9 mouse cellular contexts compared by ENCODE assay signal in genomic region chr5:143287774-143288328, GRCm38 (mm10). TPM values are rescaled to one million over a fixed set of nuclear protein-coding genes. Genes with fewer than 3 reads are reported as not detected.
DNase-seq lines count a peak whose midpoint lies in the region; ATAC-seq and TF ChIP-seq lines count a peak whose summit lies in the region.
"Had no signal": no experiment of that assay in that cellular context is flagged by ENCODE, and none has a peak within 500 bp of the region (broad histone marks: within the 10 kb centered on the region; RNA-seq: fewer than 3 reads in every experiment).

No protein-coding gene starts in this region.

- H3K27ac ChIP-seq in heart, adult 2 months = no peak overlapping the region
- no peak overlapping the region for H3K27ac ChIP-seq in ES-E14 (ENCODE audit: insufficient read depth, low read depth, low read length, poor library complexity, severe bottlenecking)
- H3K27ac ChIP-seq in forebrain, embryonic 10.5 days = no peak overlapping the region; the same call in 1 of the 2 replicates
- H3K27ac ChIP-seq in limb, embryonic 14.5 days (replicated peaks; ENCODE audit: low read depth, low read length) = no peak overlapping the region

- H3K4me2 ChIP-seq in limb, embryonic 14.5 days (replicated peaks; ENCODE audit: low read depth, low read length, severe bottlenecking) = peak overlapping the region; percentile 37

- in situ Hi-C loops in ES-E14 (cut with MboI; ENCODE audit: low sequenced_read_pairs in 2 of 2, unreplicated experiment in 2 of 2) = no loop called here

- intact Hi-C loops in heart, adult 2 months (cut with DNase I) = no loop called here
- intact Hi-C loops in heart, postnatal 36 days (cut with DNase I) = no loop called here

- TF ChIP-seq EP300 in heart, adult 2 months (IDR thresholded peaks at IDR 0.05; ENCODE audit: insufficient read depth, low read depth, low read length) = no peak

- H3K4me1 ChIP-seq in heart, adult 2 months (ENCODE audit: control insufficient read depth, insufficient read depth, low read length) = no peaks in the 10 kb centered on the region
- peaks cover 0 to 4% of the 10 kb centered on the region in 2 experiments; a peak in 1 of 4 replicates for H3K4me1 ChIP-seq in ES-E14 (ENCODE audit: control insufficient read depth in 2 of 2, insufficient read depth in 2 of 2, low read length in 2 of 2, poor library complexity in 1 of 2)
- H3K4me1 ChIP-seq in forebrain, embryonic 10.5 days = peaks cover 18% of the 10 kb centered on the region
- H3K4me1 ChIP-seq in limb, embryonic 14.5 days (ENCODE audit: control insufficient read depth, insufficient read depth, low read length) = peaks cover 8% of the 10 kb centered on the region; the same call in 1 of the 2 replicates

- H3K79me2 ChIP-seq in heart, adult 2 months (replicated peaks; ENCODE audit: control insufficient read depth, insufficient read depth, low read length) = no peaks in the 10 kb centered on the region

- H3K9me3 ChIP-seq in ES-E14 (ENCODE audit: control insufficient read depth, insufficient read depth, low read depth, low read length) = no peaks in the 10 kb centered on the region
- no peaks in the 10 kb centered on the region for H3K9me3 ChIP-seq in forebrain, embryonic 10.5 days
- H3K9me3 ChIP-seq in limb, embryonic 14.5 days (ENCODE audit: control insufficient read depth, low read length) = no peaks in the 10 kb centered on the region

- no peak for TF ChIP-seq CTCF in heart, adult 2 months (IDR thresholded peaks at IDR 0.05)

- ATAC-seq in limb, embryonic 14.5 days (ENCODE audit: low FRiP score, low read depth) = no peak

- peaks cover 6% of the 10 kb centered on the region for H3K27me3 ChIP-seq in heart, adult 2 months (ENCODE audit: control insufficient read depth, insufficient read depth, low read length)
- peaks cover 85% of the 10 kb centered on the region for H3K27me3 ChIP-seq in forebrain, embryonic 10.5 days (ENCODE audit: poor library complexity, severe bottlenecking)
- H3K27me3 ChIP-seq in limb, embryonic 14.5 days (ENCODE audit: control insufficient read depth, insufficient read depth, low read length) = peaks cover 60% of the 10 kb centered on the region
- H3K27me3 ChIP-seq: CH12.LX had no signal

- 7% methylated on average over 48 of the region's 48 CpGs for WGBS in heart, adult 2 months
- WGBS in forebrain, embryonic 10.5 days = 1% methylated on average over 48 of the region's 48 CpGs
- 2% methylated on average over 40 of the region's 48 CpGs for WGBS in limb, embryonic 14.5 days

- no peak overlapping the region for H3K9ac ChIP-seq in heart, adult 2 months (ENCODE audit: low read depth, low read length)
- H3K9ac ChIP-seq in ES-E14 (ENCODE audit: insufficient read depth, low read depth, low read length, poor library complexity, severe bottlenecking) = peak overlapping the region; percentile 63
- peak overlapping the region; percentile 22; the same call in 1 of the 2 replicates for H3K9ac ChIP-seq in limb, embryonic 14.5 days (ENCODE audit: low read depth, low read length, severe bottlenecking)

- TF ChIP-seq POLR2A in heart, adult 2 months (IDR thresholded peaks at IDR 0.05; ENCODE audit: insufficient read depth, low read depth, low read length) = no peak
- TF ChIP-seq POLR2A in limb, embryonic 14.5 days (IDR thresholded peaks at IDR 0.05; ENCODE audit: borderline replicate concordance, extremely low read depth, insufficient read depth, insufficient read length) = no peak

- H3K4me3 ChIP-seq in heart, adult 2 months = peak overlapping the region; percentile 23
- H3K4me3 ChIP-seq in ES-E14 (ENCODE audit: insufficient read depth in 1 of 2, low read depth in 1 of 2, low read length in 2 of 2, poor library complexity in 1 of 2, severe bottlenecking in 1 of 2) = peak overlapping the region; percentile 12 to 62
- H3K4me3 ChIP-seq in forebrain, embryonic 10.5 days = peak overlapping the region; percentile 50
- H3K4me3 ChIP-seq in limb, embryonic 14.5 days (replicated peaks; ENCODE audit: low read length) = peak overlapping the region; percentile 25

- H3K36me3 ChIP-seq in heart, adult 2 months (ENCODE audit: control insufficient read depth, insufficient read depth, low read length) = no peaks in the 10 kb centered on the region
- H3K36me3 ChIP-seq in ES-E14 (ENCODE audit: control insufficient read depth, insufficient read depth, low read length, poor library complexity, severe bottlenecking) = no peaks in the 10 kb centered on the region
- H3K36me3 ChIP-seq in forebrain, embryonic 10.5 days (replicated peaks) = no peaks in the 10 kb centered on the region
- 0 out of 2 replicates have a peak, but pooled peaks cover 6% of the 10 kb centered on the region for H3K36me3 ChIP-seq in limb, embryonic 14.5 days (ENCODE audit: control insufficient read depth, insufficient read depth, low read length)

- no peak for DNase-seq in heart, adult 2 months
- DNase-seq in heart, postnatal 36 days = no peak
- no peak for DNase-seq in ES-E14 (ENCODE audit: low read depth, low spot score)
- peak; percentile 30 for DNase-seq in forebrain, embryonic 10.5 days (ENCODE audit: extremely low spot score, low spot score)
- no peak for DNase-seq in limb, embryonic 14.5 days (ENCODE audit: low spot score)
- peak; percentile 32 for DNase-seq in retina, postnatal 1 day
- no peak for DNase-seq in spleen, adult 18-20 months
- DNase-seq in layer of hippocampus, adult 9-11 months = no peak

TF ChIP-seq in ES-E14, 5 proteins besides CTCF, POLR2A, EP300 and RAD21:
- TF ChIP-seq HCFC1 (IDR thresholded peaks at IDR 0.05; ENCODE audit: borderline replicate concordance, insufficient read depth, low read length) = no peak
- TF ChIP-seq MAFK (IDR thresholded peaks at IDR 0.05; ENCODE audit: insufficient read depth, low read depth, low read length) = no peak
- TF ChIP-seq ZC3H11A (IDR thresholded peaks at IDR 0.05; ENCODE audit: borderline replicate concordance, low read depth, low read length) = no peak
- TF ChIP-seq ZNF384 (IDR thresholded peaks at IDR 0.05; ENCODE audit: low read depth, low read length) = no peak
- TF ChIP-seq CHD2 (IDR thresholded peaks at IDR 0.05; ENCODE audit: low read depth, low read length) = no peak

RNA-seq across cellular contexts. Expression of gene Zfp853, which starts 5.6 kb away (rescaled TPM):
- under 1 TPM; 0.13 to 0.14 TPM for total RNA-seq in heart, adult 2 months (2021)
- polyA plus RNA-seq in heart, adult 2 months (2012; rRNA removed) = 0.35 and 0.39 TPM in 2 replicates
- total RNA-seq in heart, postnatal 36 days (2021) = under 1 TPM; 0.08 to 0.19 TPM
- 0.67 and 0.69 TPM in 2 replicates for total RNA-seq in ES-E14 (2012; rRNA removed)
- polyA plus RNA-seq in forebrain, embryonic 10.5 days (2016; fragmentation: Nextera tagmentation; extraction: Ambion mirVana) = not detected in 2 replicates
- polyA plus RNA-seq in limb, embryonic 14.5 days (2012; rRNA removed) = 9.1 and 11.4 TPM in 2 replicates
- 0.26 and 0.35 TPM in 2 replicates for polyA plus RNA-seq in limb, embryonic 14.5 days (2014; fragmentation: Nextera tagmentation; extraction: Ambion mirVana)
- total RNA-seq: CH12.LX had no signal

RNA-seq across cellular contexts. Expression of gene Zfp316, which starts 18.0 kb away (rescaled TPM):
- 1 to 10 TPM; 4.5 to 5.4 TPM for total RNA-seq in heart, adult 2 months (2021)
- 3.0 and 3.6 TPM in 2 replicates for polyA plus RNA-seq in heart, adult 2 months (2012; rRNA removed)
- 1 to 10 TPM; 5.1 to 6.0 TPM for total RNA-seq in heart, postnatal 36 days (2021)
- total RNA-seq in ES-E14 (2012; rRNA removed) = 1.6 and 2.7 TPM in 2 replicates
- 3.1 and 3.4 TPM in 2 replicates for polyA plus RNA-seq in forebrain, embryonic 10.5 days (2016; fragmentation: Nextera tagmentation; extraction: Ambion mirVana)
- polyA plus RNA-seq in limb, embryonic 14.5 days (2012; rRNA removed) = 9.1 and 12.2 TPM in 2 replicates
- 2.8 and 4.1 TPM in 2 replicates for polyA plus RNA-seq in limb, embryonic 14.5 days (2014; fragmentation: Nextera tagmentation; extraction: Ambion mirVana)

RNA-seq across cellular contexts. Expression of gene E130309D02Rik, which starts 27.3 kb away (rescaled TPM):
- total RNA-seq in heart, adult 2 months (2021) = 10 to 100 TPM; 16.9 to 17.5 TPM
- 13.1 and 13.3 TPM in 2 replicates for polyA plus RNA-seq in heart, adult 2 months (2012; rRNA removed)
- 10 to 100 TPM; 15.4 to 15.8 TPM for total RNA-seq in heart, postnatal 36 days (2021)
- total RNA-seq in ES-E14 (2012; rRNA removed) = 17.9 and 20.2 TPM in 2 replicates
- 64.0 and 68.4 TPM in 2 replicates for polyA plus RNA-seq in forebrain, embryonic 10.5 days (2016; fragmentation: Nextera tagmentation; extraction: Ambion mirVana)
- polyA plus RNA-seq in limb, embryonic 14.5 days (2012; rRNA removed) = 25.2 and 35.2 TPM in 2 replicates
- 29.2 and 33.3 TPM in 2 replicates for polyA plus RNA-seq in limb, embryonic 14.5 days (2014; fragmentation: Nextera tagmentation; extraction: Ambion mirVana)

RNA-seq across cellular contexts. Expression of gene Zdhhc4, which starts 41.2 kb away (rescaled TPM):
- 10 to 100 TPM; 26.6 to 26.7 TPM for total RNA-seq in heart, adult 2 months (2021)
- 48.4 and 49.7 TPM in 2 replicates for polyA plus RNA-seq in heart, adult 2 months (2012; rRNA removed)
- 10 to 100 TPM; 24.0 to 29.4 TPM for total RNA-seq in heart, postnatal 36 days (2021)
- 27.7 and 29.3 TPM in 2 replicates for total RNA-seq in ES-E14 (2012; rRNA removed)
- polyA plus RNA-seq in forebrain, embryonic 10.5 days (2016; fragmentation: Nextera tagmentation; extraction: Ambion mirVana) = 70.2 and 70.9 TPM in 2 replicates
- 67.2 and 92.8 TPM in 2 replicates for polyA plus RNA-seq in limb, embryonic 14.5 days (2012; rRNA removed)
- polyA plus RNA-seq in limb, embryonic 14.5 days (2014; fragmentation: Nextera tagmentation; extraction: Ambion mirVana) = 85.2 and 86.3 TPM in 2 replicates

RNA-seq across cellular contexts. Expression of gene Zfp12, which starts 52.9 kb away (rescaled TPM):
- total RNA-seq in heart, adult 2 months (2021) = 1 to 10 TPM; 7.9 to 8.2 TPM
- polyA plus RNA-seq in heart, adult 2 months (2012; rRNA removed) = 6.7 and 12.7 TPM in 2 replicates
- 1 to 10 TPM; 8.5 to 8.6 TPM for total RNA-seq in heart, postnatal 36 days (2021)
- total RNA-seq in ES-E14 (2012; rRNA removed) = 8.6 and 9.4 TPM in 2 replicates
- 19.7 and 24.1 TPM in 2 replicates for polyA plus RNA-seq in forebrain, embryonic 10.5 days (2016; fragmentation: Nextera tagmentation; extraction: Ambion mirVana)
- polyA plus RNA-seq in limb, embryonic 14.5 days (2012; rRNA removed) = 25.2 and 30.9 TPM in 2 replicates
- 19.1 and 22.2 TPM in 2 replicates for polyA plus RNA-seq in limb, embryonic 14.5 days (2014; fragmentation: Nextera tagmentation; extraction: Ambion mirVana)

Comparison
In these comparisons a context has a peak if more than half of its experiments do, and no peak if none do; other contexts are left out.
1. DNase-seq: peak in forebrain, embryonic 10.5 days (single experiment) and retina, postnatal 1 day (single experiment); none in heart, adult 2 months (0 of 2), heart, postnatal 36 days (0 of 2), ES-E14 (single experiment), limb, embryonic 14.5 days (single experiment), spleen, adult 18-20 months (0 of 2) and layer of hippocampus, adult 9-11 months (single experiment).
2. Peak in every context shown above with its lines, with median percentiles within 50 percentile points of each other: H3K4me3 ChIP-seq.